Mouse (Mus musculus) spleen, adult 2 months (tissue): ENCODE results near the gene Mlip. TPM values are rescaled to one million over a fixed set of nuclear protein-coding genes. Genes with fewer than 3 reads are reported as not detected.

Source experiments
- DNase-seq, 2 experiments: peaks; one replicate each; pipeline versions ENCODE4 v3.0.0 to v3.0.0-alpha.2; 2012 to 2021; ENCODE audit warnings: low spot score in 2 of 2, low read depth in 1 of 2
- H3K27ac ChIP-seq: fragments of 200-500 bp; 2 replicates; pipeline ENCODE4 v1.5.1; 2012; ENCODE audit warnings: low read length, inconsistent platforms; ENCODE audit not compliant: insufficient read depth
- H3K27me3 ChIP-seq: fragments of 200-500 bp; 2 replicates; pipeline ENCODE4 v1.6.1; 2012; ENCODE audit warnings: mild to moderate bottlenecking, moderate library complexity, low read length, inconsistent platforms; ENCODE audit not compliant: control insufficient read depth, insufficient read depth
- H3K36me3 ChIP-seq: fragments of 200-500 bp; 2 replicates; pipeline ENCODE4 v1.6.1; 2012; ENCODE audit warnings: mild to moderate bottlenecking, low read length, inconsistent platforms; ENCODE audit not compliant: control insufficient read depth, insufficient read depth
- H3K4me1 ChIP-seq: fragments of 200-500 bp; 2 replicates; pipeline ENCODE4 v1.6.1; 2011; ENCODE audit warnings: inconsistent platforms; ENCODE audit not compliant: control insufficient read depth, insufficient read depth, insufficient read length
- H3K4me3 ChIP-seq: fragments of 200-500 bp; 2 replicates; pipeline ENCODE4 v1.5.1; 2011; ENCODE audit warnings: mild to moderate bottlenecking, inconsistent platforms; ENCODE audit not compliant: insufficient read depth, insufficient read length; ENCODE audit errors: extremely low read depth
- CTCF ChIP-seq: fragments of 200-500 bp; IDR thresholded peaks from 2 replicates; pipeline ENCODE4 v1.5.1; 2011; ENCODE audit warnings: mild to moderate bottlenecking, inconsistent platforms; ENCODE audit not compliant: insufficient read depth, insufficient read length, insufficient replicate concordance; ENCODE audit errors: extremely low read depth
- POLR2A ChIP-seq: fragments of 200-500 bp; IDR thresholded peaks from 2 replicates; pipeline ENCODE4 v1.6.1; 2011; ENCODE audit warnings: low read depth, low read length, inconsistent platforms
- WGBS: fragments of 180-500 bp; shearing (Covaris S2); methylation state at CpG from one replicate; pipeline ENCODE4 v1.1.7; 2018; 5-methylcytosine and 5-hydroxymethylcytosine counted together
- polyA plus RNA-seq: library from polyadenylated mRNA; depleted of rRNA; stranded (reverse); fragments of >200 nt; gene quantifications from 2 replicates; pipeline ENCODE4 v1.2.3, GENCODE M21; 2012; rRNA removed

The Mlip gene
- polyA plus RNA-seq, 1 experiment: not detected

DNA sequence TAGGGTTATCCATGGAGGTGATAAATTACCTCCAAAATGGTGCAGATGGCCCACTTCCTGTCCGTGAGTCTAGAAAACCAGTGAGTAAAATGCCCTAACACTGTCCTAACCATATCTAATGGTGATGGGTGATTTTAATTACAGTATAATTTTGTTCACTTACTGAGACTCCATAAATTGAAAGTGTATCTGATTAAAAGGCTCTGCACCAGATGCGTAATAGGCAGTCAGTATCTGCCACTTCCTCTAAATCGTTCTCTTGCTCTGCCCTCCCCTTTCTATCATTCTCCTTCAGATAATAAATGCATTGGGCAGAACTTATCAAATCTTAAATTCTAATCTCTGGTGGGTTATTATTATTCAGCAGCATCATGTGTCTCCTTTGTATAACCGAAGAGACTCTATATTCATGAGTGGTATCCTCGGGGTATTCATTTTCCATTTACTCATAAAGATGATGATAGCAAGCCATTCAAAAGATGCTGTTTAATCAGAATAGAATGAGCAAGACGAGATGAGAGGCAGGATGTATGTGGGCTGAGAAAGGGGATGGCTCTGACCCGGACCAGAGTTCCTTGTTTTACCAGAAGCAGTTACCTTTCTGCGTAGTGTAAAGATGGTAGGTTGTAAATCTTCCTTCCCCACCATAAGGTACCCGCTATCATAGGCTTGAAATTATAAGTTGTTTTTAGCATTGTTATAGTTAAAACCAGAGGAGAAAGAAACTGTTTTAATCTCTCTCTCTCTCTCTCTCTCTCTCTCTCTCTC, 298.2 kb downstream of the Mlip start:
- TF ChIP-seq CTCF (no peak), POLR2A (no peak)
- no peak for DNase-seq
- WGBS: 77% methylated on average over 9 of the region's 9 CpGs
- Histone ChIP-seq H3K27me3 (no peaks in the 10 kb centered on the region), H3K36me3 (no peaks in the 10 kb centered on the region), H3K4me1 (no peaks in the 10 kb centered on the region), H3K4me3 (no peak overlapping the region), H3K27ac (no peak overlapping the region)

Other genes with a start within 250 kb of the Mlip start
- 12.7 and 16.5 TPM in 2 replicates for gene Lrrc1, start 191.9 kb upstream of the Mlip start, polyA plus RNA-seq